Mouse (Mus musculus) left cerebral cortex, postnatal 36 days (tissue): ENCODE measurements around the gene Spag5. TPM values are rescaled to one million over a fixed set of nuclear protein-coding genes. Genes with fewer than 3 reads are reported as not detected.

ENCODE experiments used
- DNase-seq, 2 experiments: peaks; one replicate each; pipeline ENCODE4 v3.0.0; 2021 to 2022; ENCODE audit warnings: low spot score in 2 of 2, mixed read lengths in 1 of 2
- intact Hi-C: fragments of 180-260 bp; cut with DNase I; formaldehyde crosslinking; loops from one replicate; pipeline ENCODE4 v1.15.1; 2025
- total RNA-seq, 2 experiments: library from RNA; stranded (reverse); gene quantifications; 2 replicates each; pipeline ENCODE4 v1.2.3; 2021

Gene Spag5
- total RNA-seq, 2 experiments from 2014 or later, result 7.3 to 13.8 TPM

DNA sequence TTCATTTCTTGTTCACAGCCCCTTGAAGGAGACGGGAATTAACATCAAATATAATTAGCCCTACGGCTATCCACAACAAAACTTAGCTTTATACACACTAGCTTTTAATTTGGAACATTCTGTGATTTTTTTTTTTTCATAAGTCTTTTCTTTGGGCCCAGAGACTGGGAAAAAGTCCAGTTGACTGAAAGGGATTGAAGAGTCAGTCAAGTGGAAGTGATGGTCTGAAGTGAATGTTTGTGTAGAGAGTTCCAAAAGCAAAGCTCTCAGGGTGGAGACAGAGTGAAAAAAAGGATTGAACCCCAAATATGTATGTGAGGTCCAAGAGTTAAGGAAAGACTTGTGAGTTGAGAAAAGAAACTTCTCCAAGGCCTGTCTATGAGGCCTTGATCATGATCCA, 17.1 kb downstream of the Spag5 start:
- no peak for DNase-seq
- intact Hi-C loops, result no loop called here

DNA sequence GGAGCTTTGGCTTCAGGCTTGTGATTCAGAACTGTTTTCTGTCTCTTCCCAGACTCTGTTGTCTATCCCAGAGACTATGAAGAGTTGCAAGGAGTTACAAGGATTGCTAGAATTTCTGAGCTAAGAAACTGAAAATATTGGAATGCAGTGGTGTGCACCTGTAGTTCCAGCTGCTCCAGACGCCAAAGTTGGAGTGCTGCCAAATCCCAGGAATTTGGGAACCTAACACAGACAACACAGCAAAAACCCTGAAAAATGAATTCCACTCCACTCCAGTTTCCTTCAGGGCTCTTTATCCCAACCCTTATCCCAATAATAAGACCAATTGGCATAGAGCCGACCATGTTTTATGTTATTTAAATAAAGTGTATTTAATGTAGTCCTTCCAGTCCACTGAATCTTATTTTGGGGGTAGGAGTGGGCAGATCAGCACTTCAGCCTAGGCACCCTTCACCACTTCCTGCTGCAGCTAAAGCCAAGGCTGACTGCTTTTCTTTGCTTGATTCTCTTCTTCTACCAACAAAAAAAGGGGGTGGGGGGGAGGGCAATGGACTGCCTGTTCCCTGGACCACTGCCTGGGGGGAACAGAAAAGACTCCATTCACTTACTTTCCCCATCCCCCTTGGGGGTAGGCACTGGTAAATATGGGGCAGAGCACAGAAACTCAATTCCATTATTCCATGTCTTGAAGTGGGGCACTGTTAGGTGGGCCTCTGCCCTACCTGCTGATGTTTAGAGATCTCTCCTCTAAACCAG, 20.9 kb downstream of the Spag5 start:
- intact Hi-C loops, result no loop called here
- DNase-seq, result no peak

DNA sequence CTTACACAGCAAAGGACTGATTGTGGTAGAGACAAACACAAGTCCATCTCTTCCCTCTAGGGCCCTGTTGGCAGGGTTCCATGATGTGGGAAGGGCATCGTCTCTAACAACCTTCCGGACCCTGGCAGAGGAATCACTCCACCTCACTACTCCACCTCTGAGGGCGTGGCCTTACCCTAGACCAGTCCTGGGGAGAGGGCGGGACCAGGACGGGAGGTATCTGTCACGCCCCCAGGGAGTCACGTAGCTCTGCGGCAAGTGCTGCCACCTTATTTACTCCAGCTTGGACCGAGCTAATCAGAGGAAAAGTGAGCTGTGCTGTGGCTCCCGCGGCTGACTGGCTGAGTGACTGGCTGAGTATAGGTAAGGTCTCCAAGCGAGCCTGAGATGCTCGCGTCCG, 21.5 kb downstream of the Spag5 start, which contains the start of gene Aldoc:
Aldoc (plus strand) TSS at position 109 of the 400 bp plus-strand sequence.
- peak; percentile 69 to 78 for DNase-seq
- intact Hi-C loops, result no loop called here

DNA sequence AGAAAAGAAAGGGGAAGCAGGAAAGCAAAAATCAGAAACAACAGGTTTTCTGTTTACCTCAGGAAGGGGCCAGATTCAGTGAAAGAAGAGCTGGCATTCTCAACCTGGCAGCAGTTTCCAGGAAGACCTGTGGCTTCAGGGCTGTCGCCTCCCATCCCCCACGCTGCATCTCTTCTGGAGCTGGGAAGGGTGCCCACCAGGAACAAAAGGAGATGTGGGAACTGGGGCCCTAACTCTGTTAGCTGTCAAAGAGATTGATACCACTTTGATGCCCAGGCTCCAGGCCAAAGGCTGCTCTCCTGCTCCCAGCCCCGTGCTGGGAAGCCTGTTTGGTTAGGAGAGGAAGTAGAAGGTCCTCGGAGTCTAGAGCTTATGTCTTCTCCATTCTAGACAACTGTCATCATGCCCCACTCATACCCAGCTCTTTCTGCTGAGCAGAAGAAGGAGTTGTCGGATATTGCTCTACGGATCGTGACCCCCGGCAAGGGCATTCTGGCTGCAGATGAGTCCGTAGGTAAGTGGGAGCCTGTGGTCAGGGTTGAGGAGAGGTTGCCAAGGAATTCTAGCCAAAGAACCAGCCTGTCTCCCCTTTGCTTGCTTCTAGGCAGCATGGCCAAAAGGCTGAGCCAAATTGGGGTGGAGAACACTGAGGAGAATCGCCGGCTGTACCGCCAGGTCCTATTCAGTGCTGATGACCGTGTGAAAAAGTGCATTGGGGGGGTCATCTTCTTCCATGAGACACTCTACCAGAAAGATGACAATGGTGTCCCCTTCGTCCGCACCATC, 22.9 kb downstream of the Spag5 start:
- intact Hi-C loops, result no loop called here
- no peak for DNase-seq

DNA sequence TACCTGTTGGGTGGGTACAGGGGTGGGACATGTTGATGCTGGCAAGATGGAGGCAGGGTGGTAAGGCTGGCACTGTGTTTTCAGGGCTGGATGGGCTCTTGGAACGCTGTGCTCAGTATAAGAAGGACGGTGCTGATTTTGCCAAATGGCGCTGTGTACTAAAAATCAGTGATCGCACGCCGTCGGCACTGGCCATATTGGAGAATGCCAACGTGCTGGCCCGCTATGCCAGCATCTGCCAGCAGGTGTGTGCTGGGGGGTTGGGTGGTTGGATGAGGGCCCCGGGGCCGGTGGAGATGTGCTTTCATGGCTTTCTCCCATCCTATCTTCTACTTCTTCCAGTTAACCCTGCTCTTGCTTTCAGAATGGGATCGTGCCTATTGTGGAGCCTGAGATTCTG, 23.6 kb downstream of the Spag5 start:
- intact Hi-C loops, result loop anchor here (5.0 kb wide), 1 partner anchor 63 kb away; the partner anchor contains the start of gene 2610507B11Rik
- no peak for DNase-seq

DNA sequence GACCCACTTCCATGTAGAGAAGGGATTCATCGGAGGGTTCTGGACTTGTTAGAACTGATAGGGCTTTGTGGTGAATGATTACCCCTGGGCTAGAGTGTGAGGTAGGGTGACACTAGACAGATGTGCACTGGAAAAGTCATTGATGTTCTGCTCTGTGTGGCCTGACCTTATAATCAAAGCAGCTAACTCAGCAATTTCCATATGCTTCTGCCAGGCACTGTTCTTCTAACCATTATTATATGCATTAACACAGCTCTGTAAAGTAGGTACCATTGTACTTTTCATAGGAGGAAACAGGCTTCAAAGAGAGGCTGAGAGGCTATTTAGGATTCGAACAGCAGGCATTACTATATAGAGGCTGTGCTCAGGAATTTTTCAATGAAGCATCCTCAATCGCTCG, 25.9 kb downstream of the Spag5 start:
- intact Hi-C loops, result loop anchor here (5.0 kb wide), 1 partner anchor 65 kb away; the partner anchor contains the start of gene 2610507B11Rik
- DNase-seq, result no peak

DNA sequence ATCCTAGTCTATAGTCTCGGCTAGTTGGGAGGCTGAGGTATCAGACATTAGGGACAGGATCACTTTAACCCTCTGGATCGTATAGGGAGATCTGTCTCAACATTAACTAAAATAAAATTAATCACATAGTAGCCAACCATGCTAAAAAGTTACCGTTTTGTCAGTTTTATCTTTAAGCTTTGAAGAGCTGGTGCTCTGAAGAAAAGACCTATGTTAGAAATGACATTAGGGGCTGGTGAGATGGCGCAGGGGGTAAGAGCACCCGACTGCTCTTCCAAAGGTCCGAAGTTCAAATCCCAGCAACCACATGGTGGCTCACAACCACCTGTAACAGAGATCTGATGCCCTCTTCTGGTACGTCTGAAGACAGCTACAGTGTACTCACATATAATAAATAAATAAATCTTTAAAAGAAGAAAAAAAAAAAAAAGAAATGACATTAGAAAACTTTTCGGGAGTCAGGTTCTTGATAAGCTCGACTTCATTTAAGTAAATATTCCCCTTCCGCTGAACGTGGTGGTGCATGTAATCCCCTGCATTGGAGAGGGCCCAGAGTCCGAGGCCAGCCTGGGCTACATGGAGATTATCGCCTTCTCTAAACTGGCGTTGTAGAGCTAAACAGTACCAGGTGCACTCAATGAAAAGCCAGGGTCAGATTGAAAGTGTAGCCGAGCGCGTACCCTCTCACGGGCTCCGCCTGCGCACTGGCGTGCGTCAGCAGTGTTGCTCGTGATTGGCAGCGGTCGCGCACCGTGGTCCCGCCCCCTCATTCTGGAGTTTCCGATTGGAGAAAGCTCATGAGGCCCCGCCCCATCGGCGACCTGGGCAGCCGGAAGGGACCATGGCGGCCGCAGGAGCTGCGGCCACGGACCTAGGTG, 26.5 kb downstream of the Spag5 start, which contains the start of gene Pigs:
Pigs (plus strand) TSS at position 782 of the 878 bp plus-strand sequence.
- intact Hi-C loops, result loop anchor here (5.0 kb wide), 1 partner anchor 66 kb away; the partner anchor contains the start of gene 2610507B11Rik
- DNase-seq, result peak; percentile 93 to 95

DNA sequence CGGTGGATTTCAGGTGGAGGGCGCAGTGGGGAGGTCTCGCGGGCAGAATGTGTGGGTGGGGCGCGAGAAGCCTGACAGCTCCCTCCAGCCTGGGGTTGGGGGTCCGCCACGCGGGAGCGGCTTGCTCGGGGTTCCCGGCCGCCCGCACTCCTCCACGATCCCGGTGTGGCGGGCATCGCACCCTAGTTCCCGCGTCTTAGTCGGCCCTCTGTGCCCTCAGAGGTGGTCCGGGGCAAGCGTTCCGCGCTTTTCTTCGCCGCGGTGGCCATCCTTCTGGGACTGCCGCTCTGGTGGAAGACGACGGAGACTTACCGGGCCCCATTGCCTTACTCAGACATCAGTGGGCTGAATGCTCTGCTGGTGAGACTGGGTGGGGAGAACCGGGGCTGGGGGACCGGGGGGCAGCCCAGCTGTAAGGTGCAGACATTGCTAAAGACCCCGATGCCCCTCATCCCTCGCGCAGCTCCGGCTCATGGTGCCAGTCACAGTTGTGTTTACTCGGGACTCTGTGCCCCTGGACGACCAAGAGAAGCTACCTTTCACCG, 27.3 kb downstream of the Spag5 start:
- DNase-seq, result no peak
- intact Hi-C loops, result loop anchor here (5.0 kb wide), 1 partner anchor 66 kb away; the partner anchor contains the start of gene 2610507B11Rik

DNA sequence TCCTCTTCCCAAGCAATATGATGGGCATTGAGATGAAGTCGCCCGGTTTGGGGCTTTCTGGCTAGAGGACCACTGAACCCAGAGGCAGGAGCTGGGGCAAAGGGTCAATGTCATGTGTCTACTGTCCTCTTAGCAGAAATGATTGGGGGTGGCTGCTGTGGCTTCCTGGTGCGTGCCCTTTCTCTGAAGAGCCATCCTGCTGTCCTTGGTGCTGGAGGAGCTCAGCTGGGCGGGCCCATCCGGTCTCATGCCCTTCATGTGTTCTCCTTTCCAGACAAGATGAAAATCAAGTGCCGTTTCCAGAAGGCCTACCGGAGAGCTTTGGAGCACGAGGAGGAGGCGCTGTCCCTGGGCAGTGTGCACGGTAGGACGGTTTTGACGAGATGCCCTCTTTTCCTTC, 31.3 kb downstream of the Spag5 start:
- no peak for DNase-seq
- intact Hi-C loops, result no loop called here

DNA sequence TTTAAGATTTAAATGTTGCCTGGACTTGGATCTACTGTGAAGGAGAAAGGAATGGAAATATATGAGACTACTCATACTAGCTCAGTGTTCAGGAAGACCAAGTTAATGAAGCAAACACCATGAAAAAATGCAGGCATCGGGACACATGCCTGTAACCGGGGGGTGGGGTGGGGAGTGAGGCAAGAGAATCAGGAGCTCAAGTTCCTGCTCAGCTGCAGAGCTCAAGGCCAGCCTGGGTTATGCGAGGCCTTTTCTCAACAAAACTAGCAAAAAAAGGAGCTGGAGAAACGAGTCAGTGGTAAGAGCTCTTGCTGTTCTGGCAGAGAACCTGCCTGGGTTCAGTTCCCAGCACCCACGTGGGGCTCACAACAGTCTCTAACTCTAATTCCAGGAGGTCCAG, 32.7 kb downstream of the Spag5 start:
- no peak for DNase-seq
- intact Hi-C loops, result no loop called here

DNA sequence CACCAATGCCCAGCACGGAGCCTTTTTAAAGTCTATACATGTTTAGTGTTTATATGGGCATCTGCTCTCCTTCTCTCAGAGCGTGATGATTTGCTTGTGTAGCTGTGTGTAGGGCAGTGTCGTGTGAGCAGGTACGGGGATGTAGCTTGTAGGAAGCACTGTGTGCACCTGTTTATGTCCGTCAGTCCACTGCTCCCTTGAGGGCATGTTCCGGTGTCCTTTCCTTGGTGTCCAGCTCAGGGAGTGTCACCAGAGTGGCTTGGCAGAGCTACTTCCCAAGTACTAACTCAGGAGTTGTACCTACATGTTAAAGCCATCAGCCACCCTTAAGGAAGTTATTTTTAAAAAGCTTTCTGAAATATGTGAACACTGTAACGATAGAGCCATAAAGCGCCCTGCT, 35.7 kb downstream of the Spag5 start:
- intact Hi-C loops, result loop anchor here (5.0 kb wide), 1 partner anchor 50 kb away; no protein-coding TSS in a partner anchor
- DNase-seq, result no peak

DNA sequence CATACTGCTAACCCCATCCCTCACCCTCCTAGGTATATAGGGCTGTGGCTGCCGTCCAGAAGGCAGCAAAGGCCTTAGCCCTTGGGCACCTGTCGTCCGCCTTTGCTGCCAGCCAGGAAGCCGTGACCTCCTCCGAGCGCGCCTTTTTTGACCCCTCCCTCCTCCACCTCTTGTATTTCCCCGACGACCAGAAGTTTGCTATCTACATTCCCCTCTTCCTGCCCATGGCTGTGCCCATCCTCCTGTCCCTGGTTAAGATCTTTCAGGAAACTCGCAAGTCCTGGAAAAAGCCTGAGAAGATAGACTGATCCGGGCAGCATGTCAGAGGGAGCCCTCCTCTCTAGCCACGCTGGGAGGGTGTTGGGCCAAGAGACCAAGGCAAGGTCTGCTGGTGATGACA, 40.4 kb downstream of the Spag5 start:
- intact Hi-C loops, result loop anchor here (5.0 kb wide), 1 partner anchor 69 kb away; no protein-coding TSS in a partner anchor
- DNase-seq, result no peak

DNA sequence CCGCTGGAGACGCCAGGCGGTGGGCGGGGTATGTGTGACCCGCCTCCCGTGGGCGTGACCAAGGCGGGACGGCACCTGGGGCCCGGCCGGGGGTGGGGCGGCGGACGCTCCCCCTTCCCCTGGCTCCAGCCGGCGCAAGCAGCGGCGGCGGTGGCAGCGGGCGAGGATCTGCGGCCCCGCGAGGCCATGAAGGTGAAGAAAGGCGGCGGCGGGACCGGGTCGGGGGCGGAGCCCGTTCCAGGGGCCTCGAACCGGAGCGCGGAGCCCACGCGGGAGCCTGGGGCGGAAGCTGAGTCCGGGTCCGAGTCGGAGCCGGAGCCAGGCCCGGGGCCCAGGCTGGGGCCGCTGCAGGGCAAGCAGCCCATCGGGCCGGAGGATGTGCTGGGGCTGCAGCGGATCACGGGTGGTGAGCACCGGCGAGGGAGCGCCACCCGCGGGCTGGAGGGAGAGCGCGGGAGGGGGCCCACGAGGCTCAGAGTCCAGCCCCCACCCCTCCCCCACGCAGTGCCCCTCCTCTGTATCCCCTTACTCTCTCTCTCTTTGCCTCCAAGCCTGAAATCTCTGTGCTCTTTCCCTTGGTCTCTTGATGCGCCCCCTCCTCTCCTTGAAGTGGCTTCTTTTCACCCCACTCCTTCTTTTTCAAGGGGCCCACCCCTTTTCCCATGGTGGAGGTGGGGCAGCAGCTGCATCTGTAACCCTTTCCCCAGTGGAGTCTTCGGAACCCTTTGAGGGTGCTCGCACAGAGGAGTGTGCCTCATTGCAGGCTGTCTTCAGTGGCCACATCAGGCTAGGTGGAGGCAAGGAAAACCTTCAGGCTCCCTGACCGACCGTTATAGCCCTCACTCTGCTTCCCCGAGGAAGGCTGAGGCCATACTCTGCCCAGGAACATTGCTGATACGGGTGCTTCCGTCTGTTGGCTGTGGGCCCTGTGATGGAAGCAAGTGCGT, 42.3 kb downstream of the Spag5 start, which contains the start of gene Unc119:
Unc119 (plus strand) TSS at position 102 of the 947 bp plus-strand sequence.
- DNase-seq, result peak; percentile 71 to 73
- intact Hi-C loops, result loop anchor here (5.0 kb wide), 1 partner anchor 71 kb away; no protein-coding TSS in a partner anchor

DNA sequence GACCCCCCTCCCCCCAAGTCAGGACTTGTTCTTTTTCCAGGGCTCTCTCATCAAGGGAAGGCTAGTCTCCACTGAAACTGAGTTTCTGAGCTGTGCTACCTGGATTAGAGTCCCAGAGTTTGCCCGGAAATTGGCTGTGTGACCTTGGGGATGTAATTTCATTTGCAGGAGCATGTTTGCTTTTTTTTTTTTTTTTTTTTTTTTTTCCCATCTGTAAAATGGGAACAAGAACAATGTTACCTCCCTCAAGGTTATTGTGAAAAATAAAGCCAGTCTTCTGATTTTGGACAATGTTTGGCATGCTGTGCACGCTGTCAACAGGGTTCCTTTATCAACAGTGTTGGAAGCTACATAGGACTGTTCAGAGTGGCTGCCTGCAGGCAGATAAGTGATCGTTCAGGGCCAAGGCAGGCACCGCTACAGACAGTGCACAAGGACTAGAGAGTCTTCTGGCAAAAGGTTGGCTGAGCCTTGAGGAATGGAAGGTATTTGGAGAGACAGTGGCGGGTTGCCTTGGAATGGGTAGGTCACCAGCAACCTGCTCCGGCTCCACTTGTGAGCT, 43.1 kb downstream of the Spag5 start:
- intact Hi-C loops, result loop anchor here (5.0 kb wide), 1 partner anchor 72 kb away; no protein-coding TSS in a partner anchor

DNA sequence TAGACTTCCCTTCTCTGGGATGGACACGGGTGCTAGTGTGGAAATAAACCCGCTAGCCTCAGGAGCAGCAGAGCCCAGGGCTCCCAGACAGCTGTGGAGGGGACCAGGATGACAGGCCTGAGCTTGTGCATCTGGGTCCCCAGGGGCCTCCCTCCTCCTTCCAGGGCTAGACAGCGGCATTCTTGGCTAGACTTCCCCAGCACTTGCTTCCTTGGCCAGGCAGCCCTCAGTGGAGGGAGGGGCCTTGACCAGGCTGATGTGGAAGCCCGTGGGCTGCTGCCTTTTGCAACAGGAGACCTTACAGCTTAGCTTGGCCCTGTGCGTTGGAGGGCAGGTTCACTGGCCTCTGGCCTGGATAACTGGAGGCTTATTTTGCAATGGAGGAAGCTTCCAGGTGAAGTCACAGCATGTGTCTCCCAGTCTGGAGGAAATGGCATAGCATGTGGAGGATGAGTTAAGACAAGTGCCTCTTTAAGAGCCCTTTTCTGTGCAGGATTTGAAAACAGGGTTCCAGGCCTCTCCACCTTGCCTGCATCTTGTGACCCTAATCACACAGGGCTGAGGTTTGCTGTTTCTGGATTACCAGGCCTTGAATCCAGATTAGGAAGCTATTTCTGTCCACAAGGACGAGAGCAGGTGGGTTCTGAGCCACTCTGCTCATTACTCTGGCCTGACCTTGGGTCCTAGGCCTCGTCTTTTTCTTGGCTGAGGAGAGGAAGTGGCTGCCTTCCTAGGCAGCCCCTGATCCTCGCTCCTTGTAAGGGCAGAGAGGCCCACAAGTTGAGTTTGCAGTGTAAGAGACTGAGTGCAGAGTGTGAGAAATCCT, 43.8 kb downstream of the Spag5 start:
- no peak for DNase-seq
- intact Hi-C loops, result loop anchor here (5.0 kb wide), 1 partner anchor 73 kb away; no protein-coding TSS in a partner anchor

More for the DNA sequence above, 43.1 kb downstream of the Spag5 start:
- DNase-seq, result no peak

DNA sequence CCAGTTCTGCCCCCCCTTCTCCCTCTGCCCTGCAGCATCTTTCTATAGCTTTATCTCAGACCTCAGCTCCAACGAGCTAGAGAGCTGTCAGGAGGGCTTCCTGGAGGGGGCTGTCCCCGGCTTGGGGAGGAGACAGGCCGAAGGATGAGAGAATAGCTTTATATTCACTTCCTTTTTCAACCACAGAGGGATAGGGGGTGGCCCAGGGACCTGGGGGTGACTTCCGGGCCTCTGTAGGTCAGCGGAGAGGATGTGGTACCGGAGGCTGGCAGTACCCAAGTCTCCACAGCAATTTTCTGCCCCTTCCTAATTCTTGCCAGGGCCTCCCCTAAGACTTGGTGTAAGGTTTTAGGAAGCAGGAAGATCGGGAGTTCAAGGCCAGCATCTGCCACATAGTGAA, 44.5 kb downstream of the Spag5 start:
- intact Hi-C loops, result no loop called here
- no peak for DNase-seq
